ENCODE assay signal across 17 mouse cellular contexts in genomic region chr6:99619466-99619865, GRCm38 (mm10). TPM values are rescaled to one million over a fixed set of nuclear protein-coding genes. Genes with fewer than 3 reads are reported as not detected.
A peak's percentile ranks its signal among the peaks of the same experiment; 100 is the strongest.
DNase-seq lines count a peak whose midpoint lies in the region; ATAC-seq and TF ChIP-seq lines count a peak whose summit lies in the region.
"Had no signal": no experiment of that assay in that cellular context is flagged by ENCODE, and none has a peak within 500 bp of the region (broad histone marks: within the 10 kb centered on the region; RNA-seq: fewer than 3 reads in every experiment).

No protein-coding gene starts in this region.

- no peak overlapping the region for H3K9ac ChIP-seq in liver, adult 2 months (ENCODE audit: low read depth, low read length)
- no peak overlapping the region for H3K9ac ChIP-seq in liver, postnatal 0 days (replicated peaks)
- H3K9ac ChIP-seq in limb, embryonic 15.5 days, result no peak overlapping the region
- no peak overlapping the region for H3K9ac ChIP-seq in midbrain, embryonic 16.5 days (ENCODE audit: low read depth, low read length)
- H3K9ac ChIP-seq: heart, embryonic 15.5 days; hindbrain, embryonic 12.5 days; lung, embryonic 15.5 days; neural tube, embryonic 15.5 days had no signal

- no peak overlapping the region for H3K27ac ChIP-seq in liver, adult 2 months (replicated peaks; ENCODE audit: insufficient read depth, low read depth, low read length)
- no peak overlapping the region for H3K27ac ChIP-seq in liver, postnatal 0 days (ENCODE audit: low read depth)
- 0 out of 2 replicates have a peak overlapping the region, but pooled peaks have one; percentile 55 for H3K27ac ChIP-seq in limb, embryonic 15.5 days
- no peak overlapping the region for H3K27ac ChIP-seq in midbrain, embryonic 16.5 days (ENCODE audit: low read length)
- H3K27ac ChIP-seq: heart, embryonic 15.5 days; hindbrain, embryonic 12.5 days; lung, embryonic 15.5 days; neural tube, embryonic 15.5 days had no signal

- no peaks in the 10 kb centered on the region for H3K4me1 ChIP-seq in liver, adult 2 months (ENCODE audit: control insufficient read depth, insufficient read depth, low read length)
- 0 out of 2 replicates have a peak, but pooled peaks cover 2% of the 10 kb centered on the region for H3K4me1 ChIP-seq in liver, postnatal 0 days (ENCODE audit: insufficient read depth)
- peaks cover 31% of the 10 kb centered on the region for H3K4me1 ChIP-seq in limb, embryonic 15.5 days
- H3K4me1 ChIP-seq in midbrain, embryonic 16.5 days (ENCODE audit: control insufficient read depth, insufficient read depth, low read length), result peaks cover 12% of the 10 kb centered on the region

- TF ChIP-seq EP300 in liver, postnatal 0 days (IDR thresholded peaks at IDR 0.05; ENCODE audit: low read depth), result no peak

- H3K27me3 ChIP-seq in liver, adult 2 months (ENCODE audit: control insufficient read depth, insufficient read depth, low read length), result no peaks in the 10 kb centered on the region
- no peaks in the 10 kb centered on the region for H3K27me3 ChIP-seq in liver, postnatal 0 days (ENCODE audit: insufficient read depth, low read length)
- H3K27me3 ChIP-seq in limb, embryonic 15.5 days, result no peaks in the 10 kb centered on the region
- H3K27me3 ChIP-seq in midbrain, embryonic 16.5 days (ENCODE audit: control insufficient read depth, insufficient read depth, low read depth, low read length), result peaks cover 6% of the 10 kb centered on the region; the same call in 1 of the 2 replicates
- H3K27me3 ChIP-seq: lung, embryonic 15.5 days had no signal

- DNase-seq in liver, adult 2 months (ENCODE audit: extremely low read depth, low read depth, low spot score), result peak; percentile 13
- DNase-seq in liver, postnatal 0 days, result no peak
- DNase-seq in kidney, postnatal 14 days, result peak; percentile 61
- no peak for DNase-seq in left cerebral cortex, adult 9 months (ENCODE audit: low spot score in 2 of 2)
- no peak for DNase-seq in cerebellum, postnatal 14 days
- DNase-seq: adrenal gland, postnatal 10 days; cerebellum, adult 8-10 months; thymus, postnatal 36 days had no signal

- no peaks in the 10 kb centered on the region for H3K9me3 ChIP-seq in liver, postnatal 0 days (ENCODE audit: low read length)
- H3K9me3 ChIP-seq in limb, embryonic 15.5 days, result no peaks in the 10 kb centered on the region
- no peaks in the 10 kb centered on the region for H3K9me3 ChIP-seq in midbrain, embryonic 16.5 days (replicated peaks; ENCODE audit: control insufficient read depth, low read length, poor library complexity, severe bottlenecking)
- H3K9me3 ChIP-seq: heart, embryonic 15.5 days; hindbrain, embryonic 12.5 days; lung, embryonic 15.5 days; neural tube, embryonic 15.5 days had no signal

- no peak overlapping the region for H3K4me3 ChIP-seq in liver, adult 2 months (ENCODE audit: insufficient read depth, low read depth, low read length)
- no peak overlapping the region for H3K4me3 ChIP-seq in liver, postnatal 0 days (ENCODE audit: low read depth, low read length)
- H3K4me3 ChIP-seq in limb, embryonic 15.5 days, result no peak overlapping the region
- no peak overlapping the region for H3K4me3 ChIP-seq in midbrain, embryonic 16.5 days (ENCODE audit: low read depth, low read length)
- H3K4me3 ChIP-seq: heart, embryonic 15.5 days; hindbrain, embryonic 12.5 days; lung, embryonic 15.5 days; neural tube, embryonic 15.5 days had no signal

- H3K4me2 ChIP-seq in liver, postnatal 0 days (ENCODE audit: low read depth, low read length), result no peak overlapping the region
- H3K4me2 ChIP-seq in limb, embryonic 15.5 days, result no peak overlapping the region
- no peak overlapping the region for H3K4me2 ChIP-seq in midbrain, embryonic 16.5 days (ENCODE audit: low read length)
- H3K4me2 ChIP-seq: heart, embryonic 15.5 days; hindbrain, embryonic 12.5 days; lung, embryonic 15.5 days; neural tube, embryonic 15.5 days had no signal

- H3K79me2 ChIP-seq in liver, adult 2 months (ENCODE audit: control insufficient read depth, insufficient read depth, low read length), result no peaks in the 10 kb centered on the region

- ATAC-seq in liver, postnatal 0 days, result no peak
- peak; percentile 78 for ATAC-seq in granulocyte monocyte progenitor cell, adult 5-6 weeks (replicated peaks; ENCODE audit: poor library complexity, severe bottlenecking)
- ATAC-seq in limb, embryonic 15.5 days (ENCODE audit: insufficient number of reproducible peaks, low FRiP score, low TSS enrichment, low read depth), result 0 out of 2 replicates have a peak, but pooled peaks have one; percentile 63
- ATAC-seq in midbrain, embryonic 16.5 days, result no peak
- ATAC-seq: CD4-positive, CD25-positive, alpha-beta regulatory T cell, adult 4 months had no signal

- no peak for TF ChIP-seq CTCF in liver, adult 2 months (IDR thresholded peaks at IDR 0.05; ENCODE audit: low read depth, low read length)
- no peak for TF ChIP-seq CTCF in liver, postnatal 0 days (IDR thresholded peaks at IDR 0.05; ENCODE audit: low read depth)

- no peaks in the 10 kb centered on the region for H3K36me3 ChIP-seq in liver, adult 2 months (ENCODE audit: control insufficient read depth, insufficient read depth, low read length)
- no peaks in the 10 kb centered on the region for H3K36me3 ChIP-seq in liver, postnatal 0 days (replicated peaks; ENCODE audit: insufficient read depth, low read length)
- H3K36me3 ChIP-seq in limb, embryonic 15.5 days, result no peaks in the 10 kb centered on the region
- no peaks in the 10 kb centered on the region for H3K36me3 ChIP-seq in midbrain, embryonic 16.5 days (ENCODE audit: control insufficient read depth, insufficient read depth, low read length)
- H3K36me3 ChIP-seq: heart, embryonic 15.5 days; hindbrain, embryonic 12.5 days; lung, embryonic 15.5 days; neural tube, embryonic 15.5 days had no signal

- 71% methylated on average over 8 of the region's 8 CpGs for WGBS in liver, adult 2 months
- WGBS in liver, postnatal 0 days (ENCODE audit: insufficient replicate concordance), result 29% methylated on average over 8 of the region's 8 CpGs
- 11% methylated on average over 8 of the region's 8 CpGs for WGBS in limb, embryonic 15.5 days
- 82% methylated on average over 8 of the region's 8 CpGs for WGBS in midbrain, embryonic 16.5 days

- no peak for TF ChIP-seq POLR2A in liver, adult 2 months (IDR thresholded peaks at IDR 0.05; ENCODE audit: extremely low read depth, insufficient read depth, low read length)

RNA-seq across cellular contexts. Expression of gene Eif4e3, which starts 47.1 kb away (rescaled TPM):
- 2.7 and 4.1 TPM in 2 replicates for total RNA-seq in liver, adult 2 months (2014; rRNA removed)
- 1.3 and 1.5 TPM in 2 replicates for polyA plus RNA-seq in liver, adult 2 months (2012; rRNA removed)
- polyA plus RNA-seq in liver, postnatal 0 days (2015; fragmentation: Nextera tagmentation; extraction: Ambion mirVana), result 3.8 and 4.3 TPM in 2 replicates
- 23.2 and 33.9 TPM in 2 replicates for total RNA-seq in granulocyte monocyte progenitor cell, adult 5-6 weeks (2014; fragmentation: Nextera tagmentation)
- total RNA-seq in granulocyte monocyte progenitor cell, adult 5-6 weeks (2017), result 24.1 and 26.8 TPM in 2 replicates
- polyA plus RNA-seq in limb, embryonic 15.5 days (2015; fragmentation: Nextera tagmentation; extraction: Ambion mirVana), result 12.2 and 12.9 TPM in 2 replicates
- 7.4 and 8.7 TPM in 2 replicates for polyA plus RNA-seq in midbrain, embryonic 16.5 days (2015; fragmentation: Nextera tagmentation; extraction: Ambion mirVana)
- total RNA-seq: MEL had no signal

RNA-seq across cellular contexts. Expression of gene Gm20696, which starts 47.1 kb away (rescaled TPM):
- total RNA-seq in liver, adult 2 months (2014; rRNA removed), result 6.5 and 6.9 TPM in 2 replicates
- 0.02 and 0.26 TPM in 2 replicates for polyA plus RNA-seq in liver, adult 2 months (2012; rRNA removed)
- 0.86 and 1.2 TPM in 2 replicates for polyA plus RNA-seq in liver, postnatal 0 days (2015; fragmentation: Nextera tagmentation; extraction: Ambion mirVana)
- total RNA-seq in granulocyte monocyte progenitor cell, adult 5-6 weeks (2014; fragmentation: Nextera tagmentation), result 28.1 and 28.6 TPM in 2 replicates
- 5.2 and 7.3 TPM in 2 replicates for total RNA-seq in granulocyte monocyte progenitor cell, adult 5-6 weeks (2017)
- 3.9 and 4.2 TPM in 2 replicates for polyA plus RNA-seq in limb, embryonic 15.5 days (2015; fragmentation: Nextera tagmentation; extraction: Ambion mirVana)
- polyA plus RNA-seq in midbrain, embryonic 16.5 days (2015; fragmentation: Nextera tagmentation; extraction: Ambion mirVana), result 2.4 and 3.1 TPM in 2 replicates

Comparison
In these comparisons a context has a peak if more than half of its experiments do, and no peak if none do; other contexts are left out.
1. DNase-seq: peak in liver, adult 2 months (single experiment) and kidney, postnatal 14 days (single experiment); none in liver, postnatal 0 days (single experiment), left cerebral cortex, adult 9 months (0 of 2) and cerebellum, postnatal 14 days (0 of 2).
2. ATAC-seq: peak in granulocyte monocyte progenitor cell, adult 5-6 weeks (single experiment) and limb, embryonic 15.5 days (single experiment); none in liver, postnatal 0 days (single experiment) and midbrain, embryonic 16.5 days (single experiment).